Mouse (Mus musculus): Measurements from ENCODE around the gene Hoxb7.

Gene Hoxb7

DNA sequence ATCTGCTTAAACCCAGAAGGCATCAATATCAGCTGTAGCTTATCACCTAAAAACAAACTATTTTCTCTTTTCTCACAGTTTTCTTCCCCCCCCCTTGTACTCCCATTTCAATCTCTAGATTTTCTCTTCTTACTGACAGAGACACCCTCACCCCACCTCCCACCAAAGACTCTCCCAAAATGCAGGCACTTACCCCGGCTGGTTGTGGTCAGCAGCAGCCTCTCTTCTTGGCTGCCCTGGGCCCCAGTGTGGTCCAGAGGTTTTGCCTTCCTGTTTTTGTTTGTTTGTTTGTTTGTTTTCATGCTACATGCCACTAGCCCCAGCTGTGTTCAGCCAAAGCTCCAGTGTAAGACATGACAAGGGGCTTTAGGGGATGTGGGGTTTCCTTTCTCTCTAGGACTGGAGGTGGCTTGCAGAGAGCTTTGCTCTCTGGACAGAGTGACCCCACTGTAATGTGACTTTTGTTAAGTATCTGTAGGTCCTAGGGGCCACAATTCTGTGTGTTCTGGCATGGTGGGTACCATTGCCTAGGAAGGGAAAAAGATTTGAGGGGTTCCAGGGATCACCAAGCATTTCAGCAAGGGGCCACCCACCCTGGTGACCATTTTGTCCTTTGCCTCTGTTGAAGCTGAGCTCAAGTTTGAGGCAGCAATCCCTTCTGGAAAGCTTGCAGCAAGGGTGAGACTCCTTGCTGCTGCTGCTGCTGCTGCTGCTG lies 18.2 kb upstream of the Hoxb7 start:
- no peak for DNase-seq (ENCODE audit: low spot score in 2 of 2)

DNA sequence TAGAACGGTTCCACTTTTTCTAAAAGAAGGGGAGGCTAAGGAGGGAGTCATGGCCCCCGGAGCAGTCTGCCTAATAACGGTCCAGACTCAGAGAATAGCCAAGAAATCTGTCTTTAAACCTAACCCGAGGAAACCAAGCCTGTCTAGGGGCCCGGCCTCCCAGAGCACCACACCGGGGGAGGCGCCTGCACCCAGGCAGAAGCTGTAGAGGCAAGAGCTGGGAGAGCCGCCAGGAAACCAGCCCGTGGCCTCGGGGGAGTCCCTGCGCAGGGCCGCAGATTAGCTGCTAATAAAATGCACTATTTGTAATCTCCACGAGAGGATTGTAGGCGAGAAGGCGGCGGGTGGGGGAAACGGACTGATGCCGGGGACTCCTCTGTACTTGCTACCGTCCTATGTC lies 16.6 kb upstream of the Hoxb7 start:
- no peak for DNase-seq (ENCODE audit: low spot score in 2 of 2)

DNA sequence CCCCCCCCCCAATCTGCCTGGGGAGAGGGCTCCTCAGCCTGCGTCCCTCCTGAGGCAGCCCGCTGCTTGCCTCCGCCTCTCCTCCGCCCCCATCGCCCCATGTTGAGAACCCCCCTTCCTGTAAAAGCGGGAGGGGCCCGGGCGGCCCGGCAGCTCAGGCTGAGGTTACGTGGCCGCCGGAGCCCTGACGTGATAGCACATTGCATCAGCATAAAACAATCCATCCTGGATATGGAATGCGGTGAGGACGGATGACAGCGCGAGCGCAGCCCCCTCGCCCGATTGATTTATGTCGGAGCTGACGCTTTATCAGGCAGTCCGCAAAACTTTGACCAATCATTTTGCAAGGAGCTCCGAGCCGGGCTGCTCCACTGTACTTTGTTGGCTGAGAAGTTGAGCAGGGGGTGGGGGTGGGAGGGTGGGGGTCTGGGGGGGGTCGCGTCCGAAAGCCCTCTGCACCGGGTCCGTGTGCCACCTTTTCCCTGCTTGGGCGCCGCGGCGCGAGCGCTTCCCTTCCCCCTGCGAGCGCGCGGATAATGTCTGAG lies 15.4 kb upstream of the Hoxb7 start, which contains the start of gene Hoxb9:
Hoxb9 (plus strand) TSS at position 462 of the 545 bp plus-strand sequence.
- no peak for DNase-seq (ENCODE audit: low spot score in 2 of 2)

DNA sequence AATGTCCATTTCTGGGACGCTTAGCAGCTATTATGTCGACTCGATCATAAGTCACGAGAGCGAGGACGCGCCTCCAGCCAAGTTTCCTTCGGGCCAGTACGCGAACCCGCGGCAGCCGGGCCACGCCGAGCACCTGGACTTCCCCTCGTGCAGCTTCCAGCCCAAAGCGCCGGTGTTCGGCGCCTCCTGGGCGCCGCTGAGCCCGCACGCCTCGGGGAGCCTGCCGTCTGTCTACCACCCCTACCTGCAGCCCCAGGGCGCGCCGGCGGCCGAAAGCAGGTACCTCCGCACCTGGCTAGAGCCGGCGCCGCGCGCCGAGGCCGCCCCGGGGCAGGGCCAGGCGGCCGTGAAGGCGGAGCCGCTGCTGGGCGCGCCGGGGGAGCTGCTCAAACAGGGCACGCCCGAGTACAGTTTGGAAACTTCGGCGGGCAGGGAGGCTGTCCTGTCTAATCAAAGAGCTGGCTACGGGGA lies 14.8 kb upstream of the Hoxb7 start:
- DNase-seq (ENCODE audit: low spot score in 2 of 2): peak in 1 of 2 experiments; percentile 62

DNA sequence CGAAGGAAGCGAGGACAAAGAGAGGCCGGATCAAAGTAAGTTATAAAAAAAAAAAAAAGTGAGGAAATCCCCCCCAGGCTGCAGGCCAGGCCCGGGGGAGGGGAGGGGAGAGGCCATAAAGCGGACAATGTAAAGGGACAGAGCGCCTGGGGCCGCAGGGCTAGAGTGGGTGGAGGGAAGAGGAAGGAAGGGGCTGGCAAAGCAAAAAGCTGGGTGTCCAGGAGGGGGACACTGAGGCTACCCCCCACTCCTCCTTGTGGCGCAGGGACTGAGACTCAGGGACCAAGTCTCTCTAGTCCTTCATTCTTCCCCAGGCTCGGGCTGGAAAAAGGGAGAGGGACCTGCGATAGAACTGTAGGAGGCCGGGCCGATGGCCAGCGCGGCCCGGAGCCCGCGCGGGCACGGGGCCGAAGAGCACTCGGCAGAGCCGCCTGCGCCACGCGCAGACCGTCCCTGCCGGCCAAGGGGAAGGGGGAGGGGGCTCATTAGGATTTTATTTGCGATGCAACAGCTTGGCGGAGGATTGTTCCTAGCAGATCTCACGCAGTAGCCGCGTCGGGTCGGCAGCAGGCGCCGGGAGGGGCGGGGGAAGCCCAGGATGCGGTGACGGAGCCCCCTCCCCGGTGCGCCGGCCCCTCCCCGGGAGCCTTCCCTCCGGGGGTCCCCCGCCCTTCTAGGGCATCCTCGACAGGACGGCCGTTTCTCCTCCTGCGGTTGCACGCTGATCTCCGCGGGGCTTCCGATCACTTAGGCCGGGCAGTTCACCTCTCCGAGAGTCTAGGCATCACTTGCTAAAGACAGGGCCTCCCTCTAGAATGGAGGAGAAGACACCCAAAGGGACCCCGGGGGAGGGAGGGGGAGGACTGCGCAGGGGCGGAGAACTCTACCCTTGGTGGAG lies 14.2 kb upstream of the Hoxb7 start:
- DNase-seq (ENCODE audit: low spot score in 2 of 2): no peak

DNA sequence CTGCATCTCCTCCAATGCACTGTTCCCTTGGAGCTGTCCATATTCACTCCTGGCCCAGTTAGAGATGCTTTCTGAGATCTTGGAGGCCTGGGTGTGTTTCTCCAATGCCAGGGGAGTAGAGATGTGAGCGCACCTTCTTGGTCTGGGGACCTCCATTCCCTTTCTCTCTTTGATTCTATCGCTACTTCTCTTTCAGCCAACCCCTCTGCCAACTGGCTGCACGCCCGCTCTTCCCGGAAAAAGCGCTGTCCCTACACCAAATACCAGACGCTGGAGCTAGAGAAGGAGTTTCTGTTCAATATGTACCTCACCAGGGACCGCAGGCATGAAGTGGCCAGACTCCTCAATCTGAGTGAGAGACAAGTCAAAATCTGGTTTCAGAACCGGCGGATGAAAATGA lies 12.0 kb upstream of the Hoxb7 start:
- DNase-seq (ENCODE audit: low spot score in 2 of 2): no peak

DNA sequence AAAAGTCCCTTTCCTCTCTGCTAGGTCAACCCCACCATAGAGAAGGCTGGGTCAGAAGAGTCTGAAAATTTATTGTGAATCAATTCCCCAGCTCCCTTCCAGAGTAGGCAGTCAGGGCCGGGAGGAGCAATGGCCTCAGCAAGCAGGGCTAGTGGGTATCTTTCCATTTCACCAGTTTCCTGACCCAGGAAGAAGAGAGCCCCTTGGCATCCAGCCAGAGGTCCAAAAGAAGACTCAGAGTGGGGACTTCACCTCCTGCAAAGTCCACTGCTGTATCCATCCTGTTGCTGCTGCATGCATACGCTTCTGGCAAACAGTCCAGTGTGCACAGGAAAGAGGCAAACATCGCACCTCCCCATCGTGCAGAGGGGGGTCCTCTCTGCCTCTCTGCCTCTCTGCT lies 10.5 kb upstream of the Hoxb7 start:
- no peak for DNase-seq (ENCODE audit: low spot score in 2 of 2)

DNA sequence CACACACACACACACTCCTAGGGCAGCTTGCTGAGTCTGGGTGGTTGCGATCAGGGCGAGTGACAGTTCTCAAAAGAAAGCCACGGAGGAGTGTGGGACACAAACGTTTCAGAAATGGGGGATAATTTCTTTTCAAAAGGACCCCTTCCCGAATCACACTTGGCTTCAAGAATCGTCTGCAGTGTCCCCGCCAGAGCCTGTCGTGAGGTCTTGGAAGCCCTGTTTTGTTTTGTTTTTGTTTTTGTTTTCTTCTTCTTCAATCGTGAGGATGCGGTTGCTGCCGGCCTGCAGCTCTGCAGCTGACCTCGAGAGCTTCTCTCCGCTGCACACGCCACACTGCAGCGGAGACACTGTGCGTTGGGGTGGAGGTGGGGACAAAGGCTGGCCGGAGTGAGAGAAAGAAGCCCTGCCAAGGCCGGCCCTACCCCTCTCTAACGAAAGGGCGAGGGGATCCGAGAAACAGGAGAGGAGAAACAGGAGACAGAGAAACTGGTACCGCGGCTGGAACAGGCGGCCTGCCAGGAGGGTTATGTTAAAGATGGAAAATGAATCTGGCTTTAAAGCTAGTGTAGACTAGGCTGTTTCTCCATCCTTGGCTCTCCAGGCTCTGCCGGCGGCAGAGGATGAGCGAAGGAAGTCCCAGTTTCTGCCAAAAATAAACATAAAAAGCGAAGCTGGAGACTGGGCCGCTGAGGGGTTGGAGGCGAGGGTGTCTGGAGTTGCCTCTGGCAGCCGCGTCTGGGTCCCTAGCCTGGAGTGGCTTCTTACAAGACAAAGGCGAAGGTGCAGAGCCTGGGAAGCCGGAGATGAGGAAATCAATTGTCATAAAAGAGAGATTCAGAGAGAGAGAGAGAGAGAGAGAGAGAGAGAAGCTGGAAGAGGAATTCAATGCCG lies 9.0 kb upstream of the Hoxb7 start:
- DNase-seq (ENCODE audit: low spot score in 2 of 2): no peak

DNA sequence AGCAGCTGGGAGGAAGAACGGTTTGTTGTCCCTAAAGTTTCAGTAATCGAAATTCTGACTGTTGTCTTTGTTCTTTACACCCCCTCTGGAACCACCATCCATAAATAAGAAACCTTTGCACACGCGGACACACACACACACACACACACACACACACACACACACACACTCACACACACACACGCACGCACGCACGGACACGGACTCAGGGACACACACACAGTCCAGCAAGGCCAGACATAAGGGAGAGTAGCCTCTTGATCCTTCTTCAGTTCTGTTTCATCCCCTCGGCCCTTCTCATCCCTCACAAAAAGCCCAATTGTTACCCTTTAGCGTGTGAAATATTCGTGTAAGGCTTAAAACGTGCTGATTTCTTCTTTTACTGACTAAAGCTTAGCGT lies 8.1 kb upstream of the Hoxb7 start:
- DNase-seq (ENCODE audit: low spot score in 2 of 2): no peak

DNA sequence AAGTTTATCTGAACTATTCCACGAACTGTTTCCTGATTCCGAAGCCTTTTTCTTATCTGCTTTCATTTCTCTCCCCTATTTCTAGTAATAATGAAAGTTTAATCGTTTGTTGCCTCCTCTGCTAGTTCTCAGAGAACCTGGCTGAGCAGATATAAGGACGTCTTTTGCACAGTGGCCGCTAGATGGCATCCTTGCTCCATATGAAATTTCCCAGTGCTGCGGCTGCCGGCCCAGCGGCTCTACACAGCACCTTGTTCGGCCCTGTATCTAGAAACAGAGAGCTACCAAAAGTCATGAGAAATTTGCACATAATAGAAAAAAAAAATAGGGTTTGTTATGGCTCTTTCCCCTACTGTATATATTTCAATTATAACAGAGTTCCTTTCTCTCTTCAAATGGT lies 7.7 kb upstream of the Hoxb7 start:
- peak in 1 of 2 experiments; percentile 75 for DNase-seq (ENCODE audit: low spot score in 2 of 2)

DNA sequence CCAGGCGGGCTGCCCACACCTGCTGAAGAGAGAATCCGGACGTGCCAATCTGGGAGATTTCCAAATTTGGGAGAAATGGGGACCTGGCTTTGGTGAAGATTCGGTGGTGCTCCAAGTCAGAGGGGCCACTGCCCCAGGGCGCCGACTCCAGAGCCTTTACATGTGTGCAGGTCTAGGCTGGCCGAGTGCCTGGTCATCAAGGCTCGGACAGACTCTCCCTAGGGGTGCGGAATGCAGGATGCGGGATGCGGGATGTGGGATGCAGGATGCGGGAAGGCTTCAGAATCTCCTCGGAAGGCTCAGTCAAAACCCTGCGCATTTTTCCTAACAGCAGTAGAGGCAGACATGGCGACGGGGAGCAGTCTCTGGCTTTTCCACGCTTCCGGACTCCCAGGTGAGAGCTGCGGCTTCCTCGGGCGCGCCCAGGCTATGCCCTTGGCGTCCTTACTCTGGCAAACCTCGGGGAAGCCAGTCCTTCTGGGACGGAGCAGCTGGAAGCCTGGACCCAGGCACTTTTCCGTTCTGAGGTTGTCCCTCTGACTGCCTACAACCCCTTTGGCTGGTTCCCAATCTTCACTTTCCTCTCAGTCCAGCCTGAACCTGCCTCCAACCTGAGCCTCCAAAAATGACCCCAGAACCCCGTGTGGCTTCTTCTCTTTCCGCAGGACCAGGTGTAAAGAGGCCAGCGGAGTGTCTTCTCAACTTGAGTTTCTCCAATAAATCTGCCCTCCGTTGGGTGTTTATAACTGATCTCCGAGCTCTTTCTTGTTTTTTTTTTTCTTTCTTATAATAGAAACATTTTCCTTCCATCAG lies 6.8 kb upstream of the Hoxb7 start:
- DNase-seq (ENCODE audit: low spot score in 2 of 2): no peak

DNA sequence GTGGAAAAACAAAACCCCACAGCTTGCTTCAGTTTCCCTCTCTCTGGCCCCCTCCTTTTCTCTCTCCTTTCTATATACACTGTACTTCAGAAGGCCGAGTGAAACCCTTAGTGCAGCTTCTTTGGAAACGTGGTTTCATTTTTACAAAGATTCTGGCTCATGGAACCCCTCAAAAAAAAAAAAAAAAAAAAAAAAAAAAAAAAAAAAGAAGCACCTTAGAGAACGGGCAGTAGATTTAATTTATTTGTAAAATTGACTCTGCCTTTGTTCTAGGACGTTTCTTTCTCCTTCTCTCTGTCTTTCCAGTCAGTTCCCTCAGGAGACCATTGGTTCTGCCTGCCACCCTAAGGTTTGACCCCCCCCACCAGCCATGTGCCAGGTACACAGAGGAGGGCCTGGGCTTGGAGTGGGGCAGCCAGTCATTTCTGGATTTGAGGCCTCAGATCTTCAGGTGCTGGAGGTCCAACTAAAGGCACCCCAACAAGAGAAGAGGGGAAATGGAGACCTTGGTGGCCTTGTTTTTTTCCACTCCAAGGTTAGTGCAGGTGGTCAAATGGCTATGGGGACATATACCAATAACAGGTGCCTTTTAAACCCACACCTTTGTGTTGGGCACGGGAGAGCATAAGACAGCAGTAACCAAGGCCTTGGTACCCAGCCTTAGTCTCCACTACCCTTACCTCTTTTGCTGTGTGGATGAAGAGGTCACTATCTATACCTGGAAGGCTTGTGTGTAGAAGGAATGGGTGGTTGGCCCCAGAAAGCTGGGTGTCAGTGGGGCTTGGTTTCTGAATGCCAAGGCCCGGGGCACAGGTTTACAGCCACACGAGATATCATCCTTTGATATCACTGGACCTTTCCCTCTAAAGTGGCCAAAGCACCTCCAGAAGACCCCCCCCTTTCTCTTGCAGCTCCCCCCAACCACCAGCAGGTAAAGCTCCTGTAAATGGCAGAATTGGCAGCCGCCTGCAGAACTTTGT lies 5.7 kb upstream of the Hoxb7 start:
- DNase-seq (ENCODE audit: low spot score in 2 of 2): no peak

DNA sequence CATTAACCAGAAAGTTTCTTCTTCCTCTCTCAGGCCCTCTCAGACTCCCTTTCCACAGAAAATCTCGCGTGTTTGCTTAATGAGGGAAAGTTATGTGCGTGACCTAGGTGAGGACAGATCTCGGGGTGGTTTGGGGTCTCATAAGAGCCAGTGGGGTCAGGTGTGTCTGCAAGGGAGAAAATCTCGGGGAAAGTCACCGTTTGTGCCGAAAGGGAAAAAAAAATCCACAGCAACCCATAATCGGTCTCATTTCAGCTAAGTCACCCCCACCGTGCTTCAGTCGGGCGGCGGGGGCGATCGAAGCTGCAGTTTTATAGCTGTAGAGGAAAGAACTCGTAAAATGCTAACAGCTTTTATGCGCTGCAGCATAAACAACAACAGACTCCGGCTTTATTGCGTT lies 5.0 kb upstream of the Hoxb7 start:
- no peak for DNase-seq (ENCODE audit: low spot score in 2 of 2)

DNA sequence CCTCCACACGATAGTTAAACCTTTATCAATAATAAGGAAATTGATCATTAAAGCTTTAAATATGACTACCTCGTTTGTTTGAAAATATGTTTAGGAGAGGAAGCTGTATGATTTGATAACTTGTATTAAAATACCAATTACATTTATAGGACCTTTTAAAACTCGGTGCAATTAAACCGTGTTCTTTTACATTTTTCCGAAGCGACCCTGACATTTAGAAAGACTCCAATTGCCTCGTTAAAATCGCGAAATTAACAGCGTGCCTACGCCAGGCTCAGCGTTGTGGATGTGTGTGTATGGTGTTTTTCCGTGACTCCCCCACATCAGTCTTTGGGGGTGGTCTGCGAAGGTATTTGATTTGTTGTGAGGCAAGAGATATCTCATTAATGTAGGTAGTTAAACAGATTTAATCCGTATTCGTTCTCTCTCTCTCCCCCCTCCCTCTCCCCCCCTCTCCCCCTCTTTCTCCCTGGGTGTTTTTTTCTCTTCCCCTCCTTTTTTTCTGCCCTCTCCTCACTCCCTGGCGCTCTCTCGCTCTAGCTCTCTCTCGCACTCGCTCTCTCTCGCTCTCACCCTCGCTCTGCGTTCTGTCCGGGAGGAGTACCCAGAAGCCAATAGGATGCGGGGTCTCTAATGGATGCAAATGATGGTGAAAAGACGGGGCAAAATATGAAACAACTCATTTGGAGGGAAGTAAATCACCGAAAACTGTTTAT lies 4.4 kb upstream of the Hoxb7 start, which contains the start of gene Hoxb8:
Hoxb8 (plus strand) TSS at position 51 of the 716 bp plus-strand sequence.
- no peak for DNase-seq (ENCODE audit: low spot score in 2 of 2)

DNA sequence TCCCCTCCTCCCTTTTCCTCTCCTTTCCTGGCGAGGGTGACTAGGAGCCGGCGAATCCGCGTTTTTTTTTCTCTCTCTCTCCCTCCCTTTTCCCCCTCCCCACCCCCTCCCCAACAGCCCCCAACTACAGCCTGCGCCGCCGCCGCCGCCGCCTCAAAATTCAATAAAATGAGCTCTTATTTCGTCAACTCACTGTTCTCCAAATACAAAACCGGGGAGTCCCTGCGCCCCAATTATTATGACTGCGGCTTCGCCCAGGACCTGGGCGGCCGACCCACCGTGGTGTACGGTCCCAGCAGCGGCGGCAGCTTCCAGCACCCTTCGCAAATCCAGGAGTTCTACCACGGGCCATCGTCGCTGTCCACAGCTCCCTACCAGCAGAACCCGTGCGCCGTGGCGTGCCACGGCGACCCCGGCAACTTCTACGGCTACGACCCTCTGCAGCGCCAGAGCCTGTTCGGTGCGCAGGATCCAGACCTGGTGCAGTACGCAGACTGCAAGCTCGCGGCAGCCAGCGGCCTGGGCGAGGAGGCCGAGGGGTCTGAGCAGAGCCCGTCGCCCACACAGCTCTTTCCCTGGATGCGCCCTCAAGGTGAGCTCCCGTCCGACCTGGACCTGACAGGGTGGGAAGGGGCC lies 3.5 kb upstream of the Hoxb7 start:
- DNase-seq (ENCODE audit: low spot score in 2 of 2): no peak

DNA sequence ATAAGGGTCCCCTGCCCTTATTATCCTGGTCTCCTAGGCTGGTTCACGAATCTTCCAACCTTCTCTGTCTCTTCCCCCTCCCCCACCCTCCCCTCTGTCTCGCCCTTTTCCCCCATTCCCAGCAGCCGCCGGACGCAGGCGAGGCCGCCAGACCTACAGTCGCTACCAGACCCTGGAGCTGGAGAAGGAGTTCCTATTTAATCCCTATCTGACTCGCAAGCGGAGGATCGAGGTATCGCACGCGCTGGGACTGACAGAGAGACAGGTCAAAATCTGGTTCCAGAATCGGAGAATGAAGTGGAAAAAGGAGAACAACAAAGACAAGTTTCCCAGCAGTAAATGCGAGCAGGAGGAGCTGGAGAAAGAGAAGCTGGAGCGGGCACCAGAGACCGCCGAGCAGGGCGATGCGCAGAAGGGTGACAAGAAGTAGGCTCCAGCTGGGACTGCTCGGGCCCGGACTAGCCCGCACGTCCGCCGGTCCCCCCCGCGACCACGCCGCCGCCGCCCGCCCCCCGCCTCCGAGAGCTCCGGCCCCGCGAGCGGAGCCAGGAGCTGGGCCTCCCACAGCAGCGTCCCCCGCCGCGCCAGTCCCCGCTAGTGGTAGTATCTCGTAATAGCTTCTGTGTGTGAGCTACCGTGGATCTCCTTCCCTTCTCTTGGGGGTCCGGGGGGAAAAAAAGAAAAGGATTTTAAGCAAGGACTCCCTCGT lies 2.2 kb upstream of the Hoxb7 start:
- DNase-seq (ENCODE audit: low spot score in 2 of 2): no peak

Measured in urinary bladder, adult 18-20 months (tissue).